Mouse (Mus musculus) G1E-ER4 (cell line): ENCODE measurements around the gene Fryl. TPM values are rescaled to one million over a fixed set of nuclear protein-coding genes. Genes with fewer than 3 reads are reported as not detected.

Experiments
- GATA1 ChIP-seq: IDR thresholded peaks from one replicate; pipeline ENCODE4 v1.8.0; 2012; ENCODE audit warnings: low read length, inconsistent platforms
- polyA plus RNA-seq: library from polyadenylated mRNA; stranded (reverse); fragments of >175 nt; gene quantifications from 2 replicates; pipeline ENCODE4 v1.2.3, GENCODE M21; 2012

The Fryl gene
- polyA plus RNA-seq, 1 experiment: 125 TPM

DNA sequence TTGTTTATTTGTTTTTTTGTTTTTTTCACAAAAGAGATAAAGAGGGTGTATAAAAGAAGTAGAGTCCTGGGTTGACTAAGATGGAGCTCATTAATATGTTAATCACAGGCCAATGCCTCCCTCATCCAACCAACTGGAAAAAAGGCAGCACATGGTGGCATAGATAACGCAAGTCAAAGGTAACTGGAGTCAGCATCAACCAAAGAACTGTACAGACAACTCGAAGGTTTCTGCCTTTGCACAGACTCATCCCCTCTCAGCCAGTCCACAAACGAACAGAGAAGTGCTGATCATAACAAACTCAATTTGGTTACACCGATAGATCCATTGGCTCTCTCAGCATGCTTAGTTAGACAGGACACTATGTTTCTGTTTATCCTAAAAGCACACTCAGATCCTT lies 16.8 kb upstream of the Fryl start:
- peak; percentile 27 for TF ChIP-seq GATA1

DNA sequence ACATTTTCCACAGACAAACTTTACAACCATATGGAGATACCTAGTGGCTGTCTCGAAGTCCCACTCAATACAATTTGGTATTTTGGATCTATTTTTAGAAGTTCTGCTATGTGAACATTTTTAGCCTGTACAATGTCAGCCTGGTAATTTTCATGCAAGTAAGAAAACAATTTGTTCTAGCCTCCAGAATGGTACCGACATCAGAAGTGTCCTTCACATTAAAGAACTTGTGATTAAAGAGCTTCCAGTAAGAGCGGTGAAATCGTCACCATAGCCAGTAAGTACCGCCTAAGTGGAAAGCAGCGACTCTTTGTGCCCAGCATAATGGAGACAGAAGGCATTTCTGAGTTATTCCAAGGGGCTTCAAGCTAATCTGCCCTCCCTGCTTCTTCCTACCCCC lies 14.2 kb upstream of the Fryl start:
- TF ChIP-seq GATA1: no peak

DNA sequence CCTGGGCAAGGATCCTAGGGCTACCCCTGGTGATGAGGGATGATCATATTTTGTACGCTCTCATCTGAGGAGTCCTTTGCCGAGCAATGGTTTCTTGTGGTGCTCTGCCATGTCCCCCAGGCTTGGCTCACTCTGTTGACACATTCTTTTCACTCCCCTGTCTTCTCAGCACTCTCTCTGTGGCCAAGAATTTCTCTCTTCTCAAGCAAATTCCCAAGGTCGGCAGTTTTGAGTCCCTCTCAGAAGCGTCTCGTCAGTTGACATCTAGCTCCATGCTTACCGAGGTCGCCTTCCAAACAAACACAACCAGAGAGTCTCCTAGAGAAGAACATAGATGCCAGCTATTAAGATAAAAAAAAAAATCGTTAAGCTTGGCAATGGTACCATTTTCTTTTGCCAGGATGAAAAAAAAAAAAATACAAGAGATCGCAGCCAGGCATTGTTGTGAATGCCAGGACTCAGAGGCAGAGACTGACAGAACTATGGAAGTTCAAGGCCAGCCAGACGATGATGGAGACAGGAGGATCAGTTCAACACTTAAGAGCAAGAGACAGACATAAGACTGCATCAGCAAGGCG lies 12.3 kb upstream of the Fryl start:
- no peak for TF ChIP-seq GATA1

DNA sequence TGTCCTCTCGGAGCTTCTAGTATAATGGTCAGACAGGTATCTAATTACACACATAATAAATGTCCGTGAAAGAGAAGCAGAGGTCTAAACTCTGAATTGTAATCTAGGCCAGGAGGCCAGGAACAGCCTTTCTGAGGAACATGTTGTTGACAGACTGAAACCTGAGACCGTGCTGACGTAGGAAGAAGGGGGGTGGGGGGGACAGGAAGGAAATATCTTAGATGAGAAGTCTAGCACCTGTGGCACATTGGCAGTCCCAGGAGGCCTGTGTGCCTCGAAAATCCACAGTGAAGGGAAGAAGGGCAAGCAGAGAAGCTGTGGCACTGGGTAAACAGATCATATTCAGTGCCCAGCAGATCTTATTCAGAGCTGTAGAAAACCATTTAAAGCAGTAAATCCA lies 9.0 kb upstream of the Fryl start:
- TF ChIP-seq GATA1: no peak

DNA sequence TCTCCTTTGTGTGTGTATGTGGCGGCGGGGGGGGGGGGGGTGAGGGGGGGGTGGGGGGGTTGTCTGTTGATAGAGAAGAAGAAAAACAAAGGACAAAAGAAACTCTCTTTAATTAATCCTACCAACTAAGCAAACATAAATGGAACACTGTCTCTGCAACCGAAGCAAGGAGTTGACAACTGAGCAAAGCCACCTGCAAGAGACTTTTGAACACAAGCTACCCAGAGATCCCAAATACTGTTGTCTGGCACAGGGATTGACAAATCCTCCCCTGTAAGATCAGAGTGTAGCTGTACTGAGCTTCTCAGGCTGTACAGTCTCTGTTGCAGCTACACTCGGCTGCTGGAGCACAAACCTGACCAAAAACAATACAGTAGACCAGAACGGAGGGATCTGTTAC lies 7.7 kb upstream of the Fryl start:
- no peak for TF ChIP-seq GATA1

DNA sequence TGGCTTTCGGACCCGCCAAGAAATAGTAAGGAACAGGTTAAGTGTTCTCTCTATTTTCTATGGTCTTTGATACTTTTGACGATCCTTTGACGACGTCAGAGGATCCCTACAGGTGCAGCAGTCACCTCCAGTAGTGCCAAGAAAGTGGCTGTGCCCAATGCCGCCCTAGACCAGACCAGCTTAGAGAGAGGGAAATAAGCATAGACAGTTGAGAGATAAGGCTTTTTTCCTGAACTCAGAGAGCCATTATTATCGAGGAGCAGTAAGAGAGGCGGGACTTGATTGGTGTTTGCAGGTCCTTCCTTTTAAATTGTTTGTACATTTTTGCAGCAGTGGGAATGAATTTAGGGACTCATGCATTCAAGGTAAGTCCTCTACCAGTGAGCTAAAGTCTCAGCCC lies 1.3 kb upstream of the Fryl start:
- no peak for TF ChIP-seq GATA1

DNA sequence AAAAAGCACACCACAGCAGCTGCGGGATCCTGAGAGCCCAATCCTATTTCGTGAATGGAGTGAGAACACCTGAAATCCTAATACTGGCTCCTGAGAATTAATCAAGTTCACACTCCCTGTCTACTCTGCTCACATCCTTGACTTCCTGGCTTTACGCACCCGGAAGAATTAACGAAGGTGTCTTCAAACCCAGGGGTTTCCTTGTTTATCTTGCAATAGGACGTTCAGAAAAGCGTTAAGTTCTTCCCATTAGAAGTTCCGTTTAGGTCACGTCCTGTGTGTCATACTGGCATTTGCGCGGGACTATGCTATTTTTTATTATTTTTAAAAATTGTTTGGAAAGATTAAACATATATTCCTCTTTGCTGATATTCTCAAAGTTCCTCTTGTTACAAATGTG lies 677 bp upstream of the Fryl start:
- TF ChIP-seq GATA1: no peak

DNA sequence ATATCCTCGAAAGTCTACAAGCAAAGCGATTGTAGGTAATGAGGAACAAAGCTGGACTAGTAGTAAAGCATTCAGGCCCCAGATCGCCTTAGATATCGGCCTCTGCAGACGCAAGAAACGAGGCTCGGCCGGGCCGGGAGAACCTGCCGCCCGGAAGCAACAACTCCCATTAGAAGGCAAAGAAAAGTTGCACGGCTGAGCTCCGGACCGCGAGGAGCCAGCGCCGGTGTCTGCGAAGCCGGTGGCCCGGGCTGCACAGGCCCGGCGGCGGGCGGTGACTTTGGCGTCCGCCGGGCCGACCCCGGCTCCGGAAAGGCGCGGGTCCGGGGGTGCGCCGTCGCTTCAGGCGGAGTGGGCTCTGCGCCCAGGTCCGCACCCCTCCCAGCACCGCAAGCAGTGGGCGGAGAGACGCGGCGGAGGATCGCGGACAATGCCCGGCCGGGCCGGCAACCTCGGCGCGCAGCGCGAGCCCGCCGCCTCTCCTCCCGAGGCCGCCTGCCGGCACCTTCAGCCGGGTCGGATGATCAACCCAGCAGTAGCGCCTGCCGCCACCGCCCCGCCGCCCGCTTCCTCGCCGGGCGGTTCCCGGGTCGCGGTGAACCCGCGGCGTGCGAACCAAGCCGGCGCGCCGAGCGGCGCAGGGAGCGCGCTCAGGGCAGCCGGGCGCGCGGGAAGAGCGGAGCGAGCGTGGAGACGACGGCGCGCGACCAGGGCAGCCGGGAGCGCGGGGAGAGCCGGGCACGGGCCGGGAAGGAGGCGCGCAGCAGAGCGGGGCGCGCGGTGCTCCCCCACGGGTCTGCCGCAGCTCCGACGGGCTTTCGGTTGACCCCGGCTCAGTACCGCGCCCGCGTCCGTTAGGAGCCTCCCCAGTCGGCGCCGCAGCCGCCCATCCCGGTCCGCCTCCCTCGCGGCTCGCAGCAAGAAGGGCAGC lies 833 bp downstream of the Fryl start:
- TF ChIP-seq GATA1: no peak

DNA sequence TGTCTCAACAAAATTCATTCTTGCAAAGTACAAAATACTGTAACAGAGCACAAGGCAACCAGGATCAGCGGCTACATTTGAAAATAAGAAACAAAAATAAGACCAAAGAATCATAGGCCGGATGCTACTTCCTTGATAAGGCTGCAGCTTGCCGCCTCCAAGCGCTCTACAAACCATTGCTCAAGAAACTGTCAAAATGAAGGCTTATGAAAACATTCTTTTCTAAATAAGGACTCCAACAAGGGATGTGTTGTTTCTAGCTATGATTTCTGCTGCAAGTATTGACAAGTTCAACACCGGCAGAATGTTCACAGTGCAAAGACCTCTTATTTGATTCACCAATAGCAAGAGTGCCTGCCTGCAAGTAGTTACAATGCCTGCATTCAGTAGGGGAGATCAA lies 1.8 kb downstream of the Fryl start:
- no peak for TF ChIP-seq GATA1

DNA sequence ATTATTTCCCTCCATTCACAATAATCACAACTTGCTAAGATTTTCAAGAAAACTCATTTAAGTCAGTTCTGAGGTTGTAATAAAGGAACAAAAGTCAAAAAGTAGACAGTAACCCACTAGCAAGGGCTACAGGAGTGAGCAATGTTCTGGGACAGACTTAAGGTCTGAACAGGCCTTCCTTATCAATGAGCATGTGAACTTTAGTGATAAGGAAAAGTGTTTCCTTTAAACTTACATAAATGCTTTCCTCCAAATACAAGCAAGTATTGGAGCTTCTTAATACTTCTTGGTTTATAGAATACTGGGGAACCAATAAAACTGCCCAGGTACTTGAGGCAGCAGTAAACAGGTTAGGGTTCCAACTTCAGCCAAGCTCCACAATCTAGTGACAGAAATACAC lies 3.7 kb downstream of the Fryl start:
- no peak for TF ChIP-seq GATA1

DNA sequence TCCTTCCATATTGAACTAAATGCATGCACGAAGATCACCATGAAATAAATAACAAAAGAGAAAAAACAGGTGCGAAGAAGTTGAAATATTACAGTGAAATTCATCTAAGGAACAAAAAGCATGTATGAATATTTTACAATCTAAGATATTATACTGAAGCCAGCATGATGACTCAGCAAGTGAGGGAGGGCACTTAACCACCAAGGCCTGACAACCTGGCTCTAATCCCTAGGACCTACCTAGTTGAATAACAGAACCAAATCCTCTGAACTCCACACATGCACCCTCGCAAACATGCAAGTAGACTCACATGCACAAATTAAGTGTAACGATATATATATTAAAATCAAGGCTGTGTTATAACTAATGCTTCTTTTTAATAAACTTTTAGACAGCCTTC lies 7.1 kb downstream of the Fryl start:
- no peak for TF ChIP-seq GATA1

DNA sequence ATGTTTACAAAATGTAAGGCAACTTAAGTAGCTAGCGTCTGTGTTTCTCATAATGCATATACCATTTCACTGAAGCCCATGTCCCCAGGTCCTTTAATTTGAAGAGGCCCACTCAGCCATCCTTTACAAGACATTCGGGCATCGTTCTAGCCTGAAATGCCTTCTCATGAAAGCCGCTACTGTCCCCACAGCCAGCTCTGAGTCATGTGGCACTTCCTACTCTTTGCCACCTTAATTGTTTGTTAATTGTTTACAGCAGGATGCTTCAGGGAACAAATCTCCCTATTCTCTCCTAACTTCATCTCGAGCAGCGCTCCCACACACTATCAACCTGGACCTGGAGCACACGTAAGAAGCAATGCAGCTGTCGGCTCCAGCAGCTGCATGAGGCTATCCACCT lies 8.2 kb downstream of the Fryl start:
- no peak for TF ChIP-seq GATA1

DNA sequence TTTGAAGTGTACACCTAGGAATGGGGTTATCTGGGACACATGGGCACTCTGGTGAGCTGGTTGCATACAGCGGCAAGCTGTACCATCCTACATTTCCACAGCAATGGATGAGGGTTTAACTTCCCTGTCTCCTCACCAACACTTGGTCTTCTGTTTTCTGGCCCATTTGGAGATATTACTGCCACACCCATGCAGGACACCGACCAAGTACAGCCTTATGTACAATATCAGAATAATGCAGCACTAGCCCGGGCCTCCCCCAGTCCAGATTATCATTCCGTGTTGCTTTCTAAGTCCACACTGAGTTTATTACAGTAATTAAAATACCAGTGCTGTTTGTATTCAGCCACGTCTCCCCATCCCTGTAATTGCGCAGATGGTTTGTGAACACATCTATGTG lies 10.0 kb downstream of the Fryl start:
- TF ChIP-seq GATA1: no peak

DNA sequence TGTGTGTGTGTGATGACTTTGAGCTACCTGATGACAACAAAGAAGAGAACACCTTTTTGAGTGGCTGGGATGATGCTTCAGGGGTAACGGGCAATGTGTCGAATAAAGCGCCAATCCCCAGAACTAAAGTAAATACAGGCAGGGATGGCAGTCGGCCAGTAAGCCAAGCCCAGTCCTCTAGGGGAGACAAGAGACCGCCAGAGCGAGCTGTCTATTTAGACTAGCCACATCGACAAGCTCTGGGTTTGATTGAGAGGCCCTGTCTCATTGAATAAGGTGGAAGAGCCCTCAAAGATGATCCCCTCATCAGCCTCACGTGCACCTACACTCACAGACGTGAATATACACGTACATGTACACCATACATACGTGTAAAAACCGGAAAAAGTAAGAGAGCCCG lies 12.0 kb downstream of the Fryl start:
- no peak for TF ChIP-seq GATA1

DNA sequence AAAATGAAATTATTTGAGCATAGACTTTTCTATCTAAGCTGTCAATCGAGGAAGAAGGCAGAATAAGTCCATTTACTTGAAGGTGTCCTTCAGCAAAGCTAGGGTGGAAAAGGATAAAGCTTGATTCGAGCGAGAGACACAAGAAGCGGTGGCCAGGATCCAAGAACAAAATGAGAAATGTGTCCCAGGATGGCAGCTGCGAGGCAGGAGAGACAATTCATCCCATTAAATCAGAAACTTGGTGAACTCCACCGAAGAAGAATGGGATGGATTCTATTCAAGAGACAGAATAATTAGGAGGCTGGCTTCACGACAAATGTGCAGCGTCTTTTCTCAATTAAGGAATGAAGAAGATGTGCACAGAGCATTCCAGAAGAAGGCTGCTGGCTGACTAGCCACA lies 14.5 kb downstream of the Fryl start:
- TF ChIP-seq GATA1: no peak

DNA sequence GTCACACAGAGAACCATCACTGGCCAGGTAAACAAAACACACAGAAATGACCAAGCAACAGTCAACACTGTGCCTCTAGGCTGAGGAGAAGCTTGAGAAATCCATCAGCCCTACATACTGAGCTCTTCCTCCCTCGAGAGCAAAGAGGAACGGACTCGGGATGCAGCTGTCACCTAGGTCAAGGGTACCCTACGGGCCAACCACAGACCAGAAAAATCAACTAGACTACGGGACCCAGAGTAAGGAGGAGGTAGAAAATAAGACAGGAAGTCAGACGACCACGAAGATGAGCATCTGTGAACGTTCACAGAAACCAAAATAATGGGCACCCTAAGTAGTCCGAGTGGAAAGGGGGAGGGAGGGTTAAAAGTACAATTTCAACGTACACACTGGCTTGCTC lies 15.1 kb downstream of the Fryl start:
- no peak for TF ChIP-seq GATA1

DNA sequence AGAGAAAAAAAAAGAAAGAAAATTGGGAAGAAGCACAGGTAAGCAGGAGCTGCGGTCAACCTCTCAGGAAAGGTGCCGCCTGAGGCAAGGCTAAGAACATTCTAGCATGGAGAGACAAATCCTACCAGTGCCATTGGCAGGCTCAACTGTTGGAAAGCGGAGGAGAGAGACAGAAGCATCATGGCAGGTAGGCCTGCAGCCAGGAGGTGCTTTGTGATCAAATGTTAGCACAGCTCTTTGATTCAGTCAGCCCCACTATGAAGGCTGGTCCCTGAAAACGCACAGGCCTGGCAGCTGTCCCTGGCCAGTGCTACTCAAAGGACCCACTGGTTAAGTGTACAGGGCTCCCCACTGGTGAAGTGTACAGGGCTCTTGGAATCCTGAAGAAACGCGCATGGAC lies 16.0 kb downstream of the Fryl start:
- no peak for TF ChIP-seq GATA1

DNA sequence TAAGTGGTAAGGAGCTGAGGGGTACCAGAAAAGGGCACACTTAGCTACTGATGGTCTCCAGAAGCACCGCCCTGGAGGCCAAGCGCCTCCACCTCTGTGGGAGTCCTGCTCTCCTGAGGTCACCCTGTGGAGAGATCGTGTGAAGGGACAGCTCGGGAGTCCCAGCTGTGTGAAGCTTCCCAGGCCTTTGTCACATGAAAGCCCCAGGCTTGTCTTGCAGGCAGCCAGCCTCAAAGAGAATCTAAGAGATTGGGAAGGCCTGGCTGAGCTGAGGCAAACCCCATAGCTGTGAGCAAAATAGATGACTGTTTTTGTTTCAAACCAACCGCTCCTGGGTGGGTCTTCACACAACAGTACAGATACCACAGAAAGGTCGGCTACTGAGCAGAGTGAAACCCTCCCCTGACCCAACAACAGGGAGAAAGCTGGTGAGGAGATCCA lies 19.5 kb downstream of the Fryl start:
- TF ChIP-seq GATA1: no peak
